Mouse (Mus musculus): ENCODE measurements around the gene Oog4. TPM values are rescaled to one million over a fixed set of nuclear protein-coding genes. Genes with fewer than 3 reads are reported as not detected.
A peak's percentile ranks its signal among the peaks of the same experiment; 100 is the strongest.
"Not testable (repeated sequence)": the region's sequence is repeated elsewhere in the genome, so short reads cannot be mapped to it uniquely, and the experiment has no call there.

Gene Oog4
- polyA plus RNA-seq (2015; fragmentation: Nextera tagmentation; extraction: Ambion mirVana), result not detected in 2 replicates

DNA sequence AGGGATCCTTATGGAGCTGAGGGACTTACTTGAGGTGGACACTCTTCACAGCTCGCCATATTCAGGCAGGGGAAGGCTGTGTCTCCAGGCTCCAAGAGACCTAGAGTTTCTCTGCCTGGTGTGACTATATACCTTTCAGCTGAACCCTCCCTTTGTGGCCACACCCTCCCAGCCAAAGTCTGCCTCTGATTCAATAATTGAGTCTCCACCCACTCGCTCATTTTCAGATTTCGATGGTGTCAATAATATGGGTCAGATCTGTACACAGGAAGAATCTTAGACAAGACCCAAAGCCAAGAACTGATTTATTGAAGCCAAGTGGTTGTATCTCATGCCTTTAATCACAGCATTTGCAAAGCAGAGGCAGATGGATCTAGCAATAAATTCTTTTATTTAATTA is at the start of gene Oog4:
Gene Oog4, minus strand, starts transcription at position 101 of the 400 bp plus-strand sequence.
- no peaks in the 10 kb centered on the region for H3K9me3 ChIP-seq (replicated peaks)
- no peaks in the 10 kb centered on the region for H3K4me1 ChIP-seq
- H3K9ac ChIP-seq, result no peak within 1 kb of the TSS
- no peak for ATAC-seq (replicated peaks; ENCODE audit: low FRiP score)
- H3K27me3 ChIP-seq, result no peaks in the 10 kb centered on the region
- no peak within 1 kb of the TSS for H3K4me3 ChIP-seq (replicated peaks)
- 86% methylated on average over 3 of the region's 3 CpGs for WGBS
- H3K4me2 ChIP-seq, result no peak within 1 kb of the TSS
- no peak within 1 kb of the TSS for H3K27ac ChIP-seq
- no peaks in the 10 kb centered on the region for H3K36me3 ChIP-seq

- H3K4me2 ChIP-seq; ATAC-seq (replicated peaks; ENCODE audit: low FRiP score): not testable (repeated sequence)
These were observed 23.4 kb downstream of the Oog4 start for GRCm38 (mm10) chr4:143426770-143427169.

GRCm38 (mm10) chr4:143414121-143414520 is 36.0 kb downstream of the Oog4 start:
- Histone ChIP-seq H3K4me2 (no peak overlapping the region), H3K9me3 (replicated peaks) (no peaks in the 10 kb centered on the region; the same call in 1 of the 2 replicates), H3K27me3 (0 out of 2 replicates have a peak, but pooled peaks cover 3% of the 10 kb centered on the region), H3K36me3 (peaks cover 52% of the 10 kb centered on the region), H3K9ac (no peak overlapping the region), H3K4me3 (replicated peaks) (no peak overlapping the region), H3K27ac (no peak overlapping the region), H3K4me1 (peaks cover 7% of the 10 kb centered on the region)
- WGBS, result 93% methylated on average over 3 of the region's 3 CpGs
- no peak for ATAC-seq (replicated peaks; ENCODE audit: low FRiP score)

More at GRCm38 (mm10) chr4:143426770-143427169, 23.4 kb downstream of the Oog4 start:
- WGBS, result 61% methylated on average over 5 of the region's 5 CpGs
- not testable (repeated sequence) for H3K9ac ChIP-seq; H3K4me3 ChIP-seq (replicated peaks); H3K27ac ChIP-seq; H3K9me3 ChIP-seq (replicated peaks); H3K27me3 ChIP-seq; H3K36me3 ChIP-seq; H3K4me1 ChIP-seq

- no peak overlapping the region for H3K4me2 ChIP-seq
- no peak overlapping the region; the same call in 1 of the 2 replicates for H3K4me3 ChIP-seq (replicated peaks)
- peaks cover 47% of the 10 kb centered on the region for H3K36me3 ChIP-seq
- H3K27me3 ChIP-seq, result 0 out of 2 replicates have a peak, but pooled peaks cover 3% of the 10 kb centered on the region
- no peak for ATAC-seq (replicated peaks; ENCODE audit: low FRiP score)
- H3K4me1 ChIP-seq, result peaks cover 7% of the 10 kb centered on the region
- no peak overlapping the region for H3K9ac ChIP-seq
- WGBS, result 90% methylated on average over 1 of the region's 1 CpGs
- no peaks in the 10 kb centered on the region; the same call in 1 of the 2 replicates for H3K9me3 ChIP-seq (replicated peaks)
- no peak overlapping the region for H3K27ac ChIP-seq
These were observed 36.5 kb downstream of the Oog4 start for GRCm38 (mm10) chr4:143413621-143414020.

DNA sequence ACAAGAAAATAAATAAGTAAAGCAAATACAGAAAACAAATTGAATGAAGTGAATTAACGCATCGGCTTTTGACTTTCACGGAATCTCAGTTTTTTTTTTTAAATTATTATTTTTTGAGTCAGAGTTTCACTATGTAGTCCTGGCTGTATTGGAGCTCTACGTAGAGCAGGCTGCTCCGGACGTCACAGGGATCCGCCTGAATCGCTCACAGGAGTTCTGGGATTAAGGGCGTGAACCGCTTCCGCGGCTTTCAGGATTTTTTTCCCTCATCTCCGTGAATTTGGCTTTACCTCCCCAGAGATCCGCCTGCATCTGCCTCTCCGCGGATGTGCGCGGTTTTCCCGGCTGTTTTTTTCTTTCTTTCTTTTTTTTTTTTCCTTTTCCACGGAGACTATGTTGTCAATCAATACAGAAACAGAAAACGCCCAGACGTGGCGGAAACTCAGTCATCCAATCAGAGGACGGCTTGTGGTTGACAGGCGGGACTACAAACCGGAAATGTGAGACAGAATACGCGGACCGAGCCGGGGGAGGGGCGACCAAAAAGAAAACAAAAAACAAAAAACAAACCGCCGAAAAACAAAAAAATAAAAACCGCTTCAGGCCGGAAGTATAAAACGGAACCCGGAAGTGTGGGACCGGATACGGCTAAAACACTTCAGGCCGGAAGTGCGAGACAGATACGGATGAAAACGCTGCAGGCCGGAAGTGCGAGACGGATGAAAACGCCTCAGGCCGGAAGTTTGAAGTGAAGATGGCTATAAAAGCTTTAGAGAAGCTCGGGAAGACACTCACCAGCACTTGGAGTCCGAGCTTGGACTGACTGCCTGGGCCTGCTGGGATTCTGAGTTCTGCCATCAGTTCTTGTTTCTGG is 37.7 kb downstream of the Oog4 start, which contains the start of gene Pramef8:
Gene Pramef8, plus strand, starts transcription at position 208 of the 874 bp plus-strand sequence.
- peak within 1 kb of the TSS; percentile 73 for H3K4me3 ChIP-seq (replicated peaks)
- H3K27me3 ChIP-seq, result 0 out of 2 replicates have a peak, but pooled peaks cover 3% of the 10 kb centered on the region
- H3K9ac ChIP-seq, result peak within 1 kb of the TSS; percentile 53
- ATAC-seq (replicated peaks; ENCODE audit: low FRiP score), result peak; percentile 94
- peaks cover 7% of the 10 kb centered on the region for H3K4me1 ChIP-seq
- peaks cover 35% of the 10 kb centered on the region for H3K36me3 ChIP-seq
- peak within 1 kb of the TSS; percentile 63 for H3K4me2 ChIP-seq
- WGBS, result under 1% methylated on average over 50 of the region's 50 CpGs
- H3K27ac ChIP-seq, result peak within 1 kb of the TSS; percentile 90
- H3K9me3 ChIP-seq (replicated peaks), result no peaks in the 10 kb centered on the region; the same call in 1 of the 2 replicates

- H3K4me1 ChIP-seq, result peaks cover 7% of the 10 kb centered on the region
- 65% methylated on average over 5 of the region's 5 CpGs for WGBS
- 0 out of 2 replicates have a peak, but pooled peaks cover 3% of the 10 kb centered on the region for H3K27me3 ChIP-seq
- H3K27ac ChIP-seq, result no peak overlapping the region
- peak overlapping the region; percentile 63 for H3K4me2 ChIP-seq
- H3K9me3 ChIP-seq (replicated peaks), result no peaks in the 10 kb centered on the region; the same call in 1 of the 2 replicates
- peak; percentile 27 for ATAC-seq (replicated peaks; ENCODE audit: low FRiP score)
- H3K4me3 ChIP-seq (replicated peaks), result peak overlapping the region; percentile 73
- H3K36me3 ChIP-seq, result peaks cover 27% of the 10 kb centered on the region
- peak overlapping the region; percentile 53 for H3K9ac ChIP-seq
These were observed 38.4 kb downstream of the Oog4 start for GRCm38 (mm10) chr4:143411566-143412218.

- Histone ChIP-seq H3K36me3 (no peaks in the 10 kb centered on the region), H3K4me3 (replicated peaks) (no peak within 1 kb of the TSS), H3K4me2 (no peak within 1 kb of the TSS), H3K9me3 (replicated peaks) (no peaks in the 10 kb centered on the region), H3K4me1 (no peaks in the 10 kb centered on the region), H3K27ac (no peak within 1 kb of the TSS), H3K9ac (no peak within 1 kb of the TSS), H3K27me3 (no peaks in the 10 kb centered on the region)
- no peak for ATAC-seq (replicated peaks; ENCODE audit: low FRiP score)
- WGBS, result 80% methylated on average over 26 of the region's 26 CpGs
These were observed 55.9 kb downstream of the Oog4 start, which contains the start of gene Pramel1 for GRCm38 (mm10) chr4:143394181-143394580. Gene Pramel1 (plus strand): TSS chr4:143394428.

DNA sequence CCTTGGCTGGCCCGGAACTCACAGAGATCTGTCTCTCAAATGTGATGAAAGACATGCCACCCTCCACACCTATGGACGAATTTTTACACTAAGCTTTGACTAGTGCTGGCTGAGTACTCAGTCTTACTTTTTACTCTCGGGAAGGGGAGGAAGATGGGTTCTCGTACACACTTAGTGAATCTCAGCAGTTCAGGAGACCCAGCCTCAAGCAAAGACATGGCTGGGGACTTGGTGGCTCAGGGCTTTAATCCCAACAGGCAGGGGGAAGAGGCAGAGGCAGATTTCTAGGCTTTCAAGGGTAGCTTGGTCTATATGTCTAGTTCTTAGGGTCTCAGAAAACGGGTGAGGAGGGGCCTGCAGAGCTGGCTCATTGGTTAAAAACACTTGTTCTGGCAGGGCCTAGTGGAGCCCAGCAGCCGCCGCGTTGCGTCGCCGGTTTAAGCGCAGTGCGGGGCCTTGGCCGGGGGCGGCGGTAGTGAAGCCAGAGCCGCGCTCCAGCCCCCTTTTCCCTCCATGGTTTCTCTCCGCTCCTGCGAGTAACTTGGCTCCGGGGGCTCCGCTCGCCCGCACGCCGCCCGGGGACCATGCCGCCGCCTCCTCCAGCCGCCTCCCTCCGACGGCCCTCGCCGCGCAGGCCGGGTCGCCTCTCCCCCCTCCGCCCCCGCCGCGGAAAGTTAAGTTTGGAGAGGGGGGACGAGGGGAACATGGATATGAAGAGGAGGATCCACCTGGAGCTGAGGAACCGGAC is 61.0 kb downstream of the Oog4 start:
- Histone ChIP-seq H3K4me1 (no peaks in the 10 kb centered on the region), H3K27ac (no peak overlapping the region), H3K9ac (peak overlapping the region; percentile 43), H3K9me3 (replicated peaks) (no peaks in the 10 kb centered on the region), H3K4me2 (peak overlapping the region; percentile 65), H3K36me3 (no peaks in the 10 kb centered on the region), H3K27me3 (no peaks in the 10 kb centered on the region), H3K4me3 (replicated peaks) (peak overlapping the region; percentile 46)
- 7% methylated on average over 40 of the region's 43 CpGs for WGBS
- peak; percentile 85 for ATAC-seq (replicated peaks; ENCODE audit: low FRiP score)

Other genes starting within 250 kb of the Oog4 start
- gene Prdm2, start 237.3 kb downstream of the Oog4 start, polyA plus RNA-seq (2015; fragmentation: Nextera tagmentation; extraction: Ambion mirVana), result 11.3 TPM in 2 replicates
- gene Pdpn, start 150.8 kb downstream of the Oog4 start, polyA plus RNA-seq (2015; fragmentation: Nextera tagmentation; extraction: Ambion mirVana), result 50.0 and 50.7 TPM in 2 replicates
- gene Lrrc38, start 100.6 kb downstream of the Oog4 start, polyA plus RNA-seq (2015; fragmentation: Nextera tagmentation; extraction: Ambion mirVana), result 0.17 and 0.31 TPM in 2 replicates
- not detected in 2 replicates for gene Pramel1, start 55.9 kb downstream of the Oog4 start, polyA plus RNA-seq (2015; fragmentation: Nextera tagmentation; extraction: Ambion mirVana)
- gene Pramef8, start 37.9 kb downstream of the Oog4 start, polyA plus RNA-seq (2015; fragmentation: Nextera tagmentation; extraction: Ambion mirVana), result 19.1 and 20.0 TPM in 2 replicates
- not detected in 2 replicates for gene Gm13043, start 61.0 kb upstream of the Oog4 start, polyA plus RNA-seq (2015; fragmentation: Nextera tagmentation; extraction: Ambion mirVana)
- gene Gm13040, start 85.6 kb upstream of the Oog4 start, polyA plus RNA-seq (2015; fragmentation: Nextera tagmentation; extraction: Ambion mirVana), result not detected in 2 replicates
- gene BC080695, start 101.4 kb upstream of the Oog4 start, polyA plus RNA-seq (2015; fragmentation: Nextera tagmentation; extraction: Ambion mirVana), result not detected in 2 replicates
- not detected in 2 replicates for gene Gm13057, start 101.4 kb upstream of the Oog4 start, polyA plus RNA-seq (2015; fragmentation: Nextera tagmentation; extraction: Ambion mirVana)
- not detected in 2 replicates for gene Gm13083, start 164.7 kb upstream of the Oog4 start, polyA plus RNA-seq (2015; fragmentation: Nextera tagmentation; extraction: Ambion mirVana)
- not detected in 2 replicates for gene Gm13088, start 206.9 kb upstream of the Oog4 start, polyA plus RNA-seq (2015; fragmentation: Nextera tagmentation; extraction: Ambion mirVana)